Mouse (Mus musculus) kidney, adult 8-10 months (tissue): Measurements from ENCODE around the gene Raver1.
"Not testable (repeated sequence)": the region's sequence is repeated elsewhere in the genome, so short reads cannot be mapped to it uniquely, and the experiment has no call there.

Experiments
- DNase-seq, 2 experiments: peaks; one replicate each; pipeline ENCODE4 v3.0.0; 2022

Gene Raver1

GRCm38 (mm10) chr9:21105760-21106564 is 14.2 kb upstream of the Raver1 start:
- no peak for DNase-seq

DNA sequence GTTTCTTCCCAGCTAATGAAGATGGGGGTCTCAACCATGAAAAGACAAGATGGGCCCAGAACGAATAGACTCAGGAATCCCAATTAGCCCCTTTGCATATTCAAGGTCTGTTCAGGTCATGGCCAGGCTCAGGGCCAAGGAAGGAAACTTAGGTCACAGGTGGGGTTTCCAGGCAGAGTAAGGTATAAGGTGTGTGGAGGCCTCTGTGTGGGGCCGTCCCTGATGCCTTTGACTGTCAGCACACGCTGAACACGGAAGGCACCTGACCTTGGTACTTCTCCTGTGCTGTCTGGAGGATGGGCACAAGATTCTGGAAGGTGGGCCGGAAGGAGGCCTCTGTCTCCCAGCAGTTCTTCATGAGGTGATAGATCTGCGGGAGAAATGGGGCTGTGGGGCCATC is 13.0 kb upstream of the Raver1 start:
- no peak for DNase-seq

- no peak for DNase-seq
Measured at GRCm38 (mm10) chr9:21102076-21102475, 10.3 kb upstream of the Raver1 start.

- DNase-seq = no peak
Measured at GRCm38 (mm10) chr9:21100447-21101161, 8.8 kb upstream of the Raver1 start.

- DNase-seq = no peak
Measured at GRCm38 (mm10) chr9:21097793-21098192, 6.0 kb upstream of the Raver1 start.

GRCm38 (mm10) chr9:21095958-21096357 is 4.2 kb upstream of the Raver1 start:
- DNase-seq = no peak

GRCm38 (mm10) chr9:21093423-21093822 is 1.6 kb upstream of the Raver1 start:
- DNase-seq = no peak

- no peak for DNase-seq
Measured at GRCm38 (mm10) chr9:21090972-21091706, 669 bp downstream of the Raver1 start.

GRCm38 (mm10) chr9:21090537-21090936 is 1.3 kb downstream of the Raver1 start:
- DNase-seq = no peak

DNA sequence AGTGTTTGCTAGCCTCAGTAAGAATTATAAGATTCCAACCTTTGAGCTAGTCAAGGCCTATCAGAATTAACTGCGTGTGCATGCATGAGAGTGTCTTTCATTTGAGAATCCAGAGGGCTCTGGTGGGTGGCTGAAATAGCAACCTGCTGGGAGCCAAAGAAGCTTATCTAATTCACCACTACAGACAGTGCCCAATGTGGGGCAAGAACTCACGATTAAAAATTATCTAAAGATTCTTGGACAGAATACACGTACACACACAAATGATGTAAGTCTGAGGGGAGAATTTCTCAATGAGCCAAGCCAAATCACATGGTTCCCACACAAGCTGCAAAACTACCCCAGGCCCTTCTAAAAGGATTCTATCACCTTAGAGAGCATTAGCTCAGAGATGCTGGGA is 8.5 kb downstream of the Raver1 start:
- no peak for DNase-seq

DNA sequence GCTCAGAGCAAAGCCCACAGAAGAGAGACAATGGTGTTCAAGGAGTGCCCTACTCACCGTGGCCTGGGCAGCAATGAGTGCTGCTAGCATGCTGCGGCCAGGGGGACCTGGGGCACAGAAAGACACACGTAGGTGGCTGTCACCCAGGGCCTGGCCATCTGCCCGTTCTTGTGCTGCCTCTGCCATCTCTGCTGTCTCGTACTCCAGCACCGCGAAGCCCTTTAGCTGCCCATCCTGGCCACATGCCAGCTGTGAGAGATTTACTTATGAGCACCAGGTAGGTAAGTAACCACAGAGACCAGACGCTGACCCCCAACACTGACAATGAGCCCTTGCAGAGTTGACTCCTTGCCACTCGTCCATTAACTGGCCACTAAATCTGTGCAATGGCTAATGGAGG is 10.7 kb downstream of the Raver1 start:
- DNase-seq = no peak

DNA sequence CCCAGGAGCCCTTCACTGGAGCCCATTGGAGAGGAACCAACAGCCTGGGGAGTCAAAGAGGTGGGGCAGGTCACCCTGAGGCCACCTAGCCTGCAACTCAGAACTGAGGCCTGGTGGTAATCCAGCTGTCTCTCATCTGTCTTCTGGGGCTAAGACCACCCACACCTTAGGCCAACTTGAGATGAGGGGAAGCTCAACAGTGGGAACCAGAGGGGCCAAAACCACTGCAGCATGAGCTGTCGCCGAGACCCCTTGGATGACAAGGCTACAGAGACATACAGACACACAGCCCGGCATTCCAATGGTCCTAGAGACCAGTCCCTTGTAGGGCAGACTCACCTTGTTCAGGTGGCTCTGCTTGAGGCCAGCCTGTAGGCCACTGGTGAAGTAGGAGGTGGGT is 16.2 kb downstream of the Raver1 start:
- no peak for DNase-seq

DNA sequence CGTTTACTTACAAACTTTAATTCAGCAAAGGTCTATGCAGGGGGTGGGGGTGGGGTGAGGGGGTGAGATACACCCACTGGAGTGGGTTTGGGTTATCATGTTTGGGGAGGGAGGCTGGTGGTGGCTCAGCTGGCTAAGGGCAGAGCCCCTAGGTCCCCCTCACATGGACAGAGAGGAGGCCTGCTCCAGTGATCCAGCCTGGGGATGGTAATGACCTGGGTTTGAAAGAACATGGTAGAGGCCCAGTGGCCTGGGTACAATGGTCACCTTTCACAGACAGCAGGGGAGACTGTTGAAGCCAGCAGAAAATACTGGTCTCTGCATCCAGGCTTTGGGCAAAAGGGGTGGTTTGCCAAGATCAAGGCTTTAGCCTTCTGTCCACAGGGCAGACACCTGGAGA is 17.6 kb downstream of the Raver1 start:
- peak in 1 of 2 experiments; percentile 6 for DNase-seq

- DNase-seq = peak; percentile 90 to 92
Measured at GRCm38 (mm10) chr9:21073044-21073840, 18.6 kb downstream of the Raver1 start, which contains the start of the genes Gm49373 and Fdx1l. Gm49373 (minus strand) TSS chr9:21073096. Fdx1l (minus strand) TSS chr9:21073614.

DNA sequence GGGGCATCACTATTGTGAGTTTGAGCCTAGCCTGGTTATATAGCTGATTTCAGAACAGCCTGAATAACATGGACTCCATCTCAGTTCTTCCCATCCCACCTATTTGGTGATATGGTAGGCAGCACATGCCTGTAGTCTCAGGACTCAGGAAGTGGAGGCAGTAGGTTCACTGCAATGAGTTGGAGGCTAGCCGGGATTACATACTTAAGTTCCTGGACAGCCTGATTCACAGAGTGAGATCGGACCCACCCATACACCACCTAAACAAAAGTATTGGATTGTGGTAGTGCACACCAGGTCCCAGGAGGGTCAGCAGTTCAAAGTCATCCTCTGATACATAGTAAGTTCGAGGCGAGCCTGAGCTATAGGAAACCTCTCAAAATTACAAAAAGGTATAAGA is 19.2 kb downstream of the Raver1 start:
- no peak for DNase-seq

DNA sequence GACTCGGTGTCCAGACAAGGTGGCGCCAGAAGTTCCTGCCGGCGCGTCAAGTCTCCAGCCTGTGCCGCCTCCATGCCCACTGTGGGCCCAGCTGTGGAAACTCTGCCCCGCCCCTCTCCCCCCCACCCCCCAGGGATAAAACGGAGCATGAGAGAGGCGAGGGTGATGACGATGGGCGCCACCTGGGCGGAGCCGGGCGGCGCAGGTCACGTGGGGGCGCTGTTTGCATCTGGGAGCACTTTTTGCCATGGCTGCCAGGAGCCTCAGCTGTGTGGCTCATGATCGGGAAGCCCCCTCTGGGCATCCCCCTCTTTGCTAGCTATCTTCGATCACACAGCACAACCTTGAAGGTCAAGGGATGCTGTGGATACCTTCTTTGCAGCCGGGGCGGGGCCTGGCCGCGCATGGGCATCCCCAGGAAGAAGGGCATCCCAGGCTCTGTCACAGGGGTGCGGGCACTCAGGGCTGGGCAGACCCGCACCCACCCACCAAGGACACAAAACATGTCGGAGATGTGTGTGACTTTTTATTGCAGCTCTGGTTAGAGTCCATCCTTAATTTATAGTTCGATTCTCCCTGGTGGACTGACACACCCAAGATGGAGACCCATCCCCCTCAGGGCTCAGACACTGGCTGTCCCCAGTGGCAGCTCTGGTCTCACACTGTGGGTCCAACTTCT is 24.7 kb downstream of the Raver1 start, which contains the start of gene Zglp1:
TSS of gene Zglp1 (minus strand) at position 88 of the 679 bp plus-strand sequence.
- DNase-seq = no peak

DNA sequence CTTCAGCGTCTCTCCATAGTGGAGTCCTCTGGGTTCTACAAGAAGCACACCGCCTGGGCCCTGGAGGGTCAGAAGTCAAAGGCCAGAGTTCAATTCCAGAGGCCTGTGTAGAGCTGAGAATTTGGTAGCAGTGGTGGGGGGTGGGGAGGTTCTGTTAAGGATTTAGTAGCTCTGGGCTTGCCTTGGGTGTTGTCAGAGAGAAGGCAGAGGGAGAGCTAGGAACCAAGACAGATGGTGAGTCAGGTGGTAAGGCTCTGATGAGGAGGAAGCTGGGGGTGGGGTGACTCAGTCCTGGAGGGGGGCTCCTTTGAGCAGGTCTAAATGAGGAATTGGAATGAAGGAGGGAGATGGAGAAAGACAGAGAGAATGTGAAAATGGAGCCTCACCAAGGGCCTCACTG is 28.9 kb downstream of the Raver1 start:
- DNase-seq = no peak

DNA sequence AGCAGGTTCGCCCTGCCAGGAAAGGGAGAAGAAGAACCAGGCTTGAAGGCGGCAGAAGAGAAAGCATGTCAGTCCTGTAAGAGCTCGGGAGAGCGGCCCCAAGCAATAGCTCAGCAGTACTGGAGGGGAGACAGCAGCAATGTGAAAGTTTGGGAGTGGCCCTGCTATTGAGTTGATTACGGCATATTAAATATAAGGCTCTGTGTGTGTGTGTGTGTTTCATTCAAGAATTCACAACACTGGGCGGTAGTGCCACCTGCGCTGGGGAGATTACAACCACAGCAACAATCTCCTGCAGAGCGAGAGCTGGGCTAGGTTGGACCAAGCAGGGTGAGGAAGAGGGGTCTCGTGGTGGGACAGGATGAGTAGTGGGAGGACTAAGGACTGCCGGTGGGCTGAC is 40.2 kb downstream of the Raver1 start:
- no peak for DNase-seq

DNA sequence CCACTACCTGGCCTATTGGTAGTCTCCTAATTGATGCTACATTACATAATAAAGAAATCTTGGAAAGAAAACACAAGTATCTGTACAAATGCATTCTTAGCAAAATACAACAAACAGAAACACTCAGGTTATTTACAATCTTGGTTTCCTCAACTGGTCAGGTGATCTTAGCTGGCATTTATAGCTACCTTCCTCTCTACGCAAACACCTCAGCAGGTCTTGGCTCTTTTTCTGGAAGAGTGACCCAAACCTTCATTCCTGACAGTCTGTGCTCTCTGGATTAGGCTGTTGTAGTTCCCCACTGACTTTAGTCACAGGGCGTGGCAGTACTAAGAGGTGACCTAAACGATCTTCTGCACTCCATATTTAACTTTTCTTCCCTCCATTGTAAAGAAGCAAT is 46.6 kb downstream of the Raver1 start:
- no peak for DNase-seq

DNA sequence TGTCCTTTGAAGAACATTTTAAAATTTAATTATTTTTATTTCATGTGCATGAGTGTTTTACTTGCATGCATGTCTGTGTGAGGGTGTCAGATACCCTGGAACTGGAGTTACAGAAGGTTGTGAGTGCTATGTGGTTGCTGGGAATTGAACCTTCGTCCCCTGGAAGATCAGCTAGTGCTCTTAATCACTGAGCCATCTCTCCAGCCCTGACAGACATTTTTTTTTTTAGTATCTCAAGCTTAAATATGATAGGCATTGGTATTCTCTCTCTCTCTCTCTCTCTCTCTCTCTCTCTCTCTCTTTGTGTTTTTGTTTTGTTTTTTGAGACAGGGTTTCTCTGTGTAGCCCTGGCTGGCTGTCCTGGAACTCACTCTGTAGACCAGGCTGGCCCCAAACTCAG is 47.0 kb downstream of the Raver1 start:
- DNase-seq = not testable (repeated sequence)

- no peak for DNase-seq
Measured at GRCm38 (mm10) chr9:21043563-21043962, 48.2 kb downstream of the Raver1 start.

DNA sequence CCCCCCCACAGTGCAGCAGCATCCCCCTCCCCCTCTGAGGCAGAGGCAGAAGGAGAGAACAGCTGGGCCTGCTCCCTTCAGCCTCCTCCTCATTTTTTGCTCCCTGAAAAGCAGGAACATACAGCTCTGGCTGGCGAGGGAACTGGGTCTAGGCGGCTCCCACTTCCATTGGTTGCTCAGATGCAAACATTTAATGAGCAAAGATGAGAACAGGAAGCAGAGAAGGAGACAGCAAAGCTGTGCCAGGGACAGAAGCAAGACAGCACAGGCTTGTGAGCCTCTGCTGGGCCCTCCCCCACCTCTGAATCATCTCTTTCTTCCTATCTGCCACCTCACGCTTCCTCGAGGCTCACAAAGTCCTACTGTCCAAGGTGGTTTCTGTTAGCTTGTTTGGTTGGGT is 50.5 kb downstream of the Raver1 start:
- no peak for DNase-seq
